Mouse (Mus musculus) inflammation-experienced regulatory T-cells, adult 6 months (primary cell): ENCODE measurements around the gene Coa6. TPM values are rescaled to one million over a fixed set of nuclear protein-coding genes. Genes with fewer than 3 reads are reported as not detected.

Source experiments
- ATAC-seq: one replicate; pipeline ENCODE4 v1.8.0; 2017
- polyA plus RNA-seq, 3 experiments: library from polyadenylated mRNA; unstranded; fragments of 100-300 nt; shearing (Covaris generic); gene quantifications; one replicate each; pipeline ENCODE4 v1.2.1; 2017

Coa6 gene
- polyA plus RNA-seq, 3 experiments from 2014 or later: 43.4 to 59.4 (median 48.4) TPM

DNA sequence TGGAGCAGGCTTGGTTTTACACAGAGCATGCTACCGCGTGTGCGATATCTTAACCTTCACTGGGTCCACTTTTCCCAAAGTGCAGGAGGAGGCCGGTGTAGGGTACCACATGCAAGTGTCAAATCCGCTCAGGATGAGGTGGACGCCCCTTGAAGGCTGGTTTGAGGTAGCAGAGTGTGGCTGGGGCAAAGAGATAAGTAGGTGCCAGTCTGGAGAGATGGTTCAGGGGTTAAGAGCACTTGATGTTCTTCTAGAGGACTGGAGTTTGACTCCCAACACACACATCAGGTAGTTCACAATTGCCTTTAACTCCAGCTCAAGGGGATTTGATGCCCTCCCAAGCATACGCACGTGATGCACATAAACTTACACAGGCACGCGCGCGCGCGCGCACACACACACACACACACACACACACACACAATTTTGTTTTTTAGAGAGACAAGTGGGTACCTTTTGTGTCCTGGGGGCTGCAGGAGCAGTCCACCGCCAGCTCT, 51.5 kb downstream of the Coa6 start:
- no peak for ATAC-seq

DNA sequence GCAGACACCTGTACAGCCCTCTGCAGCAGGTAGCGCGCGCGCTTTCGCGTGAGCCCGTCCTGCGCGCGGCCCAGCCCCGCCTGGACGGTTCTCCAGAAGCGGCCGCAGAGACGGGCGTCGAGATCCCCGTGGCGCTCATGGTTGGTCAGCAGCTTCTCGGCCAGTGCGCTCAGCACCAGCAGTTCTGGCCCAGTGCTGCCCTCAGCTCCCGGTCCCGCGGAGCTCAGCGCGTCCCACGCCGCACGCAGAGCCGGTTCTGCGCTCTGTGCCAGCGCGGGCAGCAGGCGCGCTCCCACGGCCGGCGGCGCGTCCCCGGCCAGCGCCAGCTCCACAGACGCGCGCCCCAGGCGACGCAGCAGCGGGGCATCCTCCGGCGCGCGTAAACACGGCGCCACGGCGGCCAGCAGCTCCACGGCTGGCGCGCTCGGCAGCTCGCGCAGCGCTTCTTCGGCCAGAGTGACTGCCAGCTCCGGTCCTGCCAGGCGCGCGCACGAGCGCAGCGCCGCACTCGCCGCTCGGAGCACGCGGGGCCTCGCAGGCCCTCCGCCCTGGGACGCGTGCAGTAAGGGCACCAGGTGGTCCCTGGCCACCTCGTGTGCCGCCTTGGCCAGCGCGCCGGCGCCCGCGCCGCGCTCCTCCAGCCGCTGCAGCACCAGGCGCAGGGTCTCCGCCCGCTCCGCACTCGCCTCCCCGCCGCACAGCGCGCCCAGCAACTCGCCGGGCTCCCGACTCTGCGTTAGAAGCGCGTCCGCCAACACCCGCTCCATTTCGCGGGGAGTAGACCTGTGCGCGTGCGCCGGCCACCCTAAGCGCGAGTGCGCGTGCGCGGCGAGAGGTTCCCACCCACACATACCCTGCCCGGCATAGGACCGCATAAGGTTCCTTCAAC, 52.2 kb downstream of the Coa6 start, which contains the start of gene Tarbp1:
Gene Tarbp1 (minus strand): TSS at position 767 of the 889 bp plus-strand sequence.
- ATAC-seq: peak; percentile 70

Other genes with a start within 250 kb of the Coa6 start
- gene Slc35f3, start 124.0 kb upstream of the Coa6 start, polyA plus RNA-seq: not detected
- gene Tarbp1, start 52.5 kb downstream of the Coa6 start, polyA plus RNA-seq: 1 to 10 TPM; 1.9 to 3.8 (median 3.2) TPM
- gene Irf2bp2, start 171.5 kb downstream of the Coa6 start, polyA plus RNA-seq: 10 to 100 TPM; 16.7 to 25.3 (median 24.5) TPM